Mouse (Mus musculus) C2C12 (cell line): ENCODE measurements around the gene Slirp.

Source experiments
- CEBPB ChIP-seq: IDR thresholded peaks from one replicate; pipeline ENCODE4 v1.6.1; 2011; ENCODE audit warnings: low read depth, mild to moderate bottlenecking, control low read depth, moderate library complexity
- CTCF ChIP-seq: IDR thresholded peaks from one replicate; pipeline ENCODE4 v1.5.1; 2011; ENCODE audit not compliant: control insufficient read depth, insufficient read depth, insufficient read length
- MAX ChIP-seq: IDR thresholded peaks from one replicate; pipeline ENCODE4 v1.6.1; 2011; ENCODE audit warnings: mild to moderate bottlenecking, control low read depth
- MYOD1 ChIP-seq: IDR thresholded peaks from one replicate; pipeline ENCODE4 v1.6.1; 2011; ENCODE audit warnings: low read depth; ENCODE audit not compliant: control insufficient read depth, insufficient read length
- MYOG ChIP-seq: IDR thresholded peaks from one replicate; pipeline ENCODE4 v1.6.1; 2011; ENCODE audit not compliant: control insufficient read depth, insufficient read length; ENCODE audit errors: extremely low read depth
- USF1 ChIP-seq: IDR thresholded peaks from one replicate; pipeline ENCODE4 v1.6.1; 2011; ENCODE audit warnings: low read depth, mild to moderate bottlenecking, control low read depth, moderate library complexity

DNA sequence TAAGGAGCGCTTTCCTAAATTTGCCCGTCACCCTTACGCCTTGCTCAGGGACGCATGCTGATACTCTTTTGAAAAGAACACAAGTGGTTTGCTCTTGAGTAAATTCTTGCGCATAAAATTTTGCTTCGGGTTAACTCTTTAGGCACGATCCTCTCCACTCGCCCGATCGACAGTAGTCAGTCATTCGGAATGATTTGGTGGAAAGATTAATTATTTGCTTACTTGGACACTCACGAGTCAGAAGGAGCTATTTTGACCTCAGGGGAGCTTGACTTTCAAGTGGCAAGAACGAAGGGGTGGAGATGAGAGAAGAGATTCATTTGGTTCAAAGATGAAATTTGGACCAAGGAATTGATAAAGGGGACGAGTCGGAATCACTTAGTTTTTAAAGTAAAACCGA lies 515 bp downstream of the Slirp start:
- TF ChIP-seq CTCF (no peak), USF1 (no peak), MAX (no peak), CEBPB (no peak), MYOG (no peak), MYOD1 (no peak)
